Comparison of ENCODE assay signal across 18 mouse cellular contexts in the genomic region with DNA sequence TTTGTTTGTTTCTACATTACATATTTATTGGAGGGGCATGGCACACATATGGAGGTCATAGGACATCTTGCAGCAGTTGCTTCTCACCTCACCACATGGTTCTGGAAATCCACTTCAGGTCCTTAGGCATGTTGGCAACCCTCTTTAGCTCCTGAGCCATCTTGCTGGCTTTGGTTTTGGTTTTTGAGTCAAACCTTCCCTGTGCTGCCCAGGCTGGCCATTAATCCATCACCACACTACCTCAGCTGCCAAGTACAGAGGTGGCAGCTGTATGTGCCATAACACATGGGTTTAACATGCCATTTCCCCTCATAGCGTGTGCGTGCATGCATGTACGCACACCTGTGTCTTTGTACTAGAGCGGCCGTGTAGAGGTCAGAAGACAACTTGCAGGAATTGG.
"Had no signal": no experiment of that assay in that cellular context is flagged by ENCODE, and none has a peak within 500 bp of the region (broad histone marks: within the 10 kb centered on the region; RNA-seq: fewer than 3 reads in every experiment).

No protein-coding gene starts in this region.

- DNase-seq: cerebellum, adult 2 months; cerebellum, adult 8-10 months; cerebellum, adult 9-10 months; cerebellum, adult 9-11 months; cerebellum, postnatal 10 days; cerebellum, postnatal 14 days; cerebellum, postnatal 25 days; cerebellum, postnatal 36 days; embryo, embryonic 11 days; forebrain, postnatal 0 days; gastrocnemius, adult 2 months; gastrocnemius, postnatal 10 days; gastrocnemius, postnatal 14 days; gastrocnemius, postnatal 25 days; gastrocnemius, postnatal 36 days; heart, adult 11 months; heart, adult 18-20 months; heart, adult 2 months had no signal
